In the genomic region with DNA sequence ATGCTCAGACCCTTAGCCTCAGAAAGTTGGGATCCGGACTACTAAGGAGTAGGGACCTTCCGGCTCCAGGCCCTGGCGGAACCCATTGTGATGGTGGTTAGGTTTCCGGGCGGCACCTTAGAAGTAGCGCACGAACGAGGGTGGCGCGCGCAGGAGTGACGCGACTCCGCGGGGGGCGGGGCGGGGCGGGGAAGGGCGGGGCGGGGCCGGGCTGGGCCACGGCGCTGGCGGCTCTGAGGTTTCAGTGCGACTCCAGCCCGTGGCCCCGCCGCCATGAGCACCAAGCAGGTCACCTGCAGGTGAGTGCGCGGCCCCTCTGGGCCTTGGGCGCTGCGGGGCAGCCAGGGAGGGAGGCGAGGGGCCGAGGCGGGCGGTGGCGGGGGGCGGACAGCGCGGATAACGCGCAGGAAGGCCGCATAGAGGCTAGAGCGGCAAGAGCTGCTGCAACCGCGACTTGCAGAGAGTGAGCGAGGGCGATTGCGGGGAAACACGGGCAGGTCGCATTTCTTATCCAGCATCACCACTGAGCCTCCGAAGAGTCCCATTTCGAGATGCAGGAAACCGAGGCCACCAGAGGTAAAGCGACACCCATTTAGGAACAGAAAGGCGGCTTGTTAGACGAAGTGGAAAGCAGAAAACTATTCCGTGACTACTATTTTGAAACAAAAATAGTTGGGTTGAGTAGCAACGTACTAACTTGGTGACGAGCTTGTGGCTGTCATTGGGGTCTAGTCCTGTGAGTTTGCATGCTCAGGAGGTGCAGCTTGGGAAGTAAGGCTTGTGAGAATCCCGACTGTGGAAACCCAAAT, we compare ENCODE assay signal across 8 mouse cellular contexts. TPM values are rescaled to one million over a fixed set of nuclear protein-coding genes. Genes with fewer than 3 reads are reported as not detected.
DNase-seq lines count a peak whose midpoint lies in the region; ATAC-seq lines count a peak whose summit lies in the region.

TSS of gene Mkrn2 (plus strand) at position 188 of the 809 bp plus-strand sequence.

- no peaks in the 10 kb centered on the region for H3K9me3 ChIP-seq in hindbrain, embryonic 14.5 days (ENCODE audit: control insufficient read depth, low read length)

- under 1% methylated on average over 42 of the region's 61 CpGs for WGBS in hindbrain, embryonic 14.5 days

- no peaks in the 10 kb centered on the region for H3K27me3 ChIP-seq in hindbrain, embryonic 14.5 days (ENCODE audit: control insufficient read depth, insufficient read depth, low read length)

- peaks cover 11% of the 10 kb centered on the region for H3K4me1 ChIP-seq in hindbrain, embryonic 14.5 days (replicated peaks; ENCODE audit: control insufficient read depth, insufficient read depth, low read length)

- H3K27ac ChIP-seq in hindbrain, embryonic 14.5 days = peak within 1 kb of the TSS; percentile 88

- peaks cover 10% of the 10 kb centered on the region for H3K36me3 ChIP-seq in hindbrain, embryonic 14.5 days (replicated peaks; ENCODE audit: control insufficient read depth, insufficient read depth)

- DNase-seq in WW6 (ENCODE audit: low read depth, low spot score) = peak; percentile 84
- DNase-seq in cerebellum, postnatal 25 days = peak; percentile 89 to 92
- peak; percentile 79 to 81 for DNase-seq in frontal cortex, postnatal 36 days (ENCODE audit: low spot score in 2 of 2)
- DNase-seq in hindbrain, embryonic 14.5 days (ENCODE audit: low spot score) = peak; percentile 90
- DNase-seq in layer of hippocampus, postnatal 25 days (ENCODE audit: extremely low spot score in 1 of 2, low spot score in 1 of 2) = peak; percentile 78 to 86
- peak; percentile 89 to 90 for DNase-seq in lung, postnatal 4 days
- peak; percentile 91 for DNase-seq in retina, postnatal 1 day
- peak; percentile 91 for DNase-seq in thymus, postnatal 4 days

- peak within 1 kb of the TSS; percentile 83 for H3K9ac ChIP-seq in hindbrain, embryonic 14.5 days

- peak within 1 kb of the TSS; percentile 92 for H3K4me3 ChIP-seq in hindbrain, embryonic 14.5 days (replicated peaks; ENCODE audit: low read length)

- ATAC-seq in hindbrain, embryonic 14.5 days (ENCODE audit: low FRiP score) = peak; percentile 92

- peak within 1 kb of the TSS; percentile 67 for H3K4me2 ChIP-seq in hindbrain, embryonic 14.5 days (replicated peaks)

RNA-seq across cellular contexts. Expression of gene Mkrn2, which starts in this region (rescaled TPM):
- polyA plus RNA-seq in hindbrain, embryonic 14.5 days (2014; fragmentation: Nextera tagmentation; extraction: Ambion mirVana) = 36.4 and 44.4 TPM in 2 replicates
- 10 to 100 TPM; 37.8 to 43.2 TPM for total RNA-seq in layer of hippocampus, postnatal 25 days (2021)

Comparison
In these comparisons a context has a peak if more than half of its experiments do, and no peak if none do; other contexts are left out.
1. Peak in every context shown above with its lines: DNase-seq, ATAC-seq, H3K4me3 ChIP-seq and H3K27ac ChIP-seq.